Mouse (Mus musculus): ENCODE data around the gene Usp48.
"Not testable (repeated sequence)": the region's sequence is repeated elsewhere in the genome, so short reads cannot be mapped to it uniquely, and the experiment has no call there.

Usp48 gene

DNA sequence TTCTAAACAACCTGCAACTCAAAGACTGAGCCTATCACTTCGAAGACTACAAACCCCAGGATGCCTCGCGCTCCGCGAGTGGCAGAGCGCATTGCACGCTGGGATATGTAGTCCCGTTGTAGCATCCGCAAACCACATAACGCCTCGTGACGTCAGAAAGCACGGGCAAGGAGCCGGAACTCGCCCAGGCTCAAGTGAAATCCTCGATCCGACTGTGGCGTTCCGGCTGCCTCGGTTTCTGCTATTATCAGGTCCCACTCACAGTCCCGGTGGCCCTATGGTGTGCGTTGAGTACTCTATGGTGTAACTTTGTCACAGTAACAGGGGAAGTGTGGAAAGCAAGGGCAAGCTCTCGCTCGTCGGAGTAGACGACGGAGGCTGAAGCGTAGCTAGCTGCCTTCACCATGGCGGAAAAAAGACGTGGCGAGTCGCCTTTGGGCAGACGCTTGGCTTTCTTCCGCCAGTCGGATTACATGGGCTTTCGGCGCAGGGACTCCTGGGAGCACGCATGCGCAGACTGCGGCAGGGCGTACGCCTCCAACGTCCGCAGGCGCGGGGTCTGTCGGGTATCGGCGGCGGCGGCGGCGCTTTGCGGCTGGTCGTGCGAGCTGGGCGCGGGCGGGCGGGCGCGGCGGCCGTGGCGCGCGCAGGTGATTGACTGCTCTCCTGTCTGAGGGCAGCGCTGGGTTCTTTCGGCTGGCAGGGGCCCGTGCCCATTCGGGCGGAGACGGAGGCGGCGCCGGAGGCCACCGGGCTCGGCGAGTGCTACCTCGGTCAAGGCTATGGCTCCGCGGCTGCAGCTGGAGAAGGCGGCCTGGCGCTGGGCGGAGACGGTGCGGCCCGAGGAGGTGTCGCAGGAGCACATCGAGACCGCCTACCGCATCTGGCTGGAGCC, at the start of gene Usp48:
TSS of gene Usp48 (plus strand) at position 155 of the 895 bp plus-strand sequence.
- peak; percentile 98 for DNase-seq (ENCODE audit: low read depth, low spot score)

DNA sequence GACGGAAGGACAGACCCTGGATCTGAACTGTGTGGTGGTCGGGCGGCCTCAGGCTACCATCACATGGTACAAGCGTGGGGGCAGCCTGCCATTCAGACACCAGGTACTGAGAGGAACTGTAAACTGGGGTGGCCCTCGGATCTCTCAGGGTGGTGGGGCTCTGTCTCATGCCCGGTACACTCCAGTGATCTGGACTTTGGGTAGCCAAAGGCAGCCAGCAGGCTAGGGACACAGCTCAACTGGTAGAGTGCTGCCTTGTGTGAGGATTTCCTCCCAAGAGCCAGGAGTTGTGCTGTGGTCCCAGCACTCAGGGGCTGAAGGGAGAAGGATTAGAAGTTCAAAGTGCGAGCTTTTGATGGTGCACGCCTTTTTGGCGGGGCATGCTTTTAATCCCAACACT, 48.0 kb upstream of the Usp48 start:
- DNase-seq (ENCODE audit: low read depth, low spot score): no peak

DNA sequence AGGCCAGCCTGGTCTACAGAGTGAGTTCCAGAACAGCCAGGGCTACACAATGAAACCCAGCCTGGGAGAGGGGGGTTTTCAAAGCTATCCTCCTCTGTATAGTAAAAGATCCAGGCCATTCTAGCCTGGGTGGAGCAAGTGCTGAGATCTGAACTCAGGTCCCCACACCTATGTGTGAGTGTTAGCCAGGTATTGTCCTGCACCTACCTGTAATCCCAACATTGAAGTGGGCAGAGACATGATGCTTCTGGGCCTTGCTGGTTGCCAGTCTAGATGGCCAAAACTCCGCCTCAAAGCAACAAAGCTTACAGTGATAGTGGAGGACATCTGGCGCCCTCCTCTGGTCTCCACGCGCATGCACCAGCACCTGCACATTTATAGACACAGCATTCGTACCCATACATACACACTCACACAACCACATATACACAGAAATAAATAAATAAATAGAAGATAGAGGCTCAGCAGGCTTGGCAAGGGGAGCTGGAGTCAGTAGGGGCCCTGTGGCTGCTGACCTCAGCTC, 47.5 kb upstream of the Usp48 start:
- no peak for DNase-seq (ENCODE audit: low read depth, low spot score)

DNA sequence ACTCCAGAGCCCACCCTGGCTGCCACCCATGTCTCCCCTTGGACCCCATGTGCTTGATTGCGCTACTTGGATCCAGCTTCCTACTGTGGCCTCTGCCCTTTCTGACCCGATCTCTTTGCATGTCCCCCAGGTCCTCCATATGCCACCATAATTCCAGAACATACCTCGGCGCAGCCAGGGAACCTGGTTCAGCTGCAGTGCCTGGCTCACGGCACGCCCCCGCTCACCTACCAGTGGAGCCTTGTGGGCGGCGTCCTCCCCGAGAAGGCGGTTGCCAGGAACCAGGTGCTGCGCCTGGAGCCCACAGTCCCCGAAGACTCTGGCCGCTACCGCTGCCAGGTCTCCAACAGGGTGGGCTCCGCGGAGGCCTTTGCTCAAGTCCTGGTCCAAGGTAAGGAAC, 40.1 kb upstream of the Usp48 start:
- no peak for DNase-seq (ENCODE audit: low read depth, low spot score)

DNA sequence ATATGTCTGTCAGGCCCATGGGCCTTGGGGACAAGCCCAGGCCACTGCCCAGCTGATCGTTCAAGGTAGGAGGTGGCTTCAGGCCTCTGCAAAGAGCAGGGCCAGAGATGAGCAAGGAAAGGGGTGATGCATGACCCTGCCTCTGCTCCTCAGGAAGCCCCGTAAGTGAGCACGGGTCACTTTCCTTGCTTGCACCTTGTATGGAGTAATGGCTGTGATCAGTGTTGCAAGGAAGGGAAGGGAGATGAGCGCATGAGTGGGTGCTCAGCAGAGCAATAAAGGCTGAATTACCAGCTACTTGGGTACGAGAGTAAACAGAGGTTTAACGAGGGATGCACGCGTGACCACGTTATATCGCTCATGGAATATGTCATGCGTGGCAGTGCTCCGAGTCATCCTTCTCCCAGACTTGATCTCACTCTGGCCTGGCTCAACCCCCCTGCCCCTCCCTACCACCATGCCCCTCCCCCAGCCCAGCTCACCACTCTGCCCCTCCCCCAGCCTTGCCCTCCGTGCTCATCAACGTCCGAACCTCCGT, 36.8 kb upstream of the Usp48 start:
- no peak for DNase-seq (ENCODE audit: low read depth, low spot score)

DNA sequence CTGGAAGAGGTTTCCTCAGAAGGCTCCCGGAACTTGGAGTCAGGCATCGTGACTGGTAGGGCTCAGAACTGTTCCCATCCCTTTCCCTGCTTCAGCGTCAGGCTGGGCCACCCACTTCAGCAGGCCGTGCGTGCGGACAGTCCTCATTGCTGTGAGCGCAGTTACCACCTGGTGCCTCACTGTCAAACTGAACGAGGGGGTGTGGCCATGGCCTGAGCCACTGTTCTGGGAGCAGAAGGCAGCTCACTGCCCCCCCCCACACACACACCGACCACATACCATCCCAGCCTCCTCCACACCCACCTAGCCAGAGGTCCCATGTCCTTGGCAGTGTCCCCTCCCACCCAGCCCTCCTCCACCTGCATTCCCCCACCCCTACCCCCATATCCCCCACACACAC, 23.7 kb upstream of the Usp48 start:
- DNase-seq (ENCODE audit: low read depth, low spot score): no peak

DNA sequence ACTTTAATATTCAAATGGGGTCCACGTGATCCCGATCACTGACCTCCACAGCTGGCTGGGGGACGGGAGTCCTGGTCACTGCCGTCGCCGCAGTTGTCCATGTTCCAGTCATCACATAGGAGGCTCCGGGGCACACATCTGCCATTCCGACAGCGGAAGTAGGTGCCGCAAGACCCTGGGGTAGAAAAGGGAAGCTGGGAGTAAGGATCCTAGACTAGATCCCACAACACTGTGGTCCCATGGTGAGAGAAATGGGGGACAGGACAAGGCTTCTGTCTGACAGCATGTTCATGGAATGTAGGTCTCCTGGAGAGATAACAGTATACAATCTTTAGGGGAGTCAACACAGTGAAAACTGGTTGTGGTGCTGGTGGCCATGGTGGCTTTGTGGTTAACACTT, 19.1 kb upstream of the Usp48 start, which contains the start of gene Ldlrad2:
TSS of gene Ldlrad2 (minus strand) at position 101 of the 400 bp plus-strand sequence.
- no peak for DNase-seq (ENCODE audit: low read depth, low spot score)

DNA sequence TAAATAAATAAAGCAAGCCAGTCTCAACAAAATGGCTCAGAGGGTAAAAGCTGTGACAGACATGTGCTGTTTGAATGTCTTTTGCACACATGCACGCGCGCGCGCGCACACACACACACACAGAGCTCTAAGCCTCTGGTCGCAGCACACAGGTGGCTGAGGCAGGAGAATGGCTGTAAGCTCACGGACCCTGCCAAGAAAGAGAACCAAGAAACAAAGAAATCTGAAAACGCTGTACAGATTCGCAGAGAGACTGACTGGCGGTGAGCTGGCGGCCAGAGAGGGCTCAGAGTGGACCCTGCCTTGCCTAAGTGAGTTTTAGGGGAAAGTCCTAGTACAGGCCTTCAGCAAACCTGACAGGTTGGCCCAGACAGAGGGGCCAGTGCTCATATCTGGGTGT, 16.1 kb upstream of the Usp48 start:
- DNase-seq (ENCODE audit: low read depth, low spot score): no peak

DNA sequence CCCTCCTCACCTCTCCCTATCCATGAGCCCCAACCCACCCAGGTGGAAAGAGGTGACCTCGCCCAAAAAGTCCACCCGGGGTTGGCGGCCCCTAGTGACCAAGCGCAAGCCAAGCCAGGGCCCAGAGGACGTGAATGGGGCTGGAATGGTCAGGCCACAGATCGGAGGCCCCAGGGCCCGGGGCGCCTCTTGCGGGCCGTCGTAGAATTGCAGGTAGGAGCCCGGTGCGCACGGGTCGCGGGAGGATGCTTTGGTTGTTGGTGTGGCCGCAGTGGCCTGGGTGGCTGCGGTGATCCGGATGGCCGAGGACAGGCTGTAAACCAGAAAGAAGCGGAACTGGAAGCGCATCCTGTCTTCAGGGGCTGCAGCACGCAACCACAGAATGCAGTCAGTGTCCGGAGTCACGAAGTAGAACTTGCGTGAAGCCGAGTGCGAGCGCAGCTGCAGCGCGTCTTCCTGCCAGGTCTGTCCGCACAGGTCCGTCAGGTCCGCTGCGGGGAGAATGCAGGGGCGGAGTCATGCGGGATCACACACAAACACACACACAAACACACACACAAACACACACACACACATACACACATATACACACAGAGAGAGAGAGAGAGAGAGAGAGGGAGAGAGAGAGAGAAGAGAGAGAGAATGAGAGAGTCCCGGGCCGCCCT, 15.2 kb upstream of the Usp48 start:
- no peak for DNase-seq (ENCODE audit: low read depth, low spot score)

DNA sequence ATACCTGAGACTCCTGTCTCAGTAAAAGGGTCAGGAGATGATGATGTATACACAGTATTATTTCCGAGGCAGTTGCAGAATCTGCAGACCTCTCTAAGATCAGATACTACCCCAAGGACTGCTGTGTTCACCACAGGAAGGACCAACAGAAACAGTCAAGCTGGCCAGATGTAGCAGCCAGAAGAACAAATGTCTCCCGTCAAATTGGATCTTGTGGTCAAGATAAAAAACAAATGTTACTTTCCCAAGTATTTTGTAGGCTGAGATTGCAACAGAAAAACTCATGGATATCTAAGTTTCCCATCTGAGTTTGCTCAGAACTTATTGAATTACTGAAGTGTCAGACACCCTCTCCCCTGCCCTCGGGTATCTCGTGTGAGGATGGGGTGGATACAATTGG, 13.8 kb upstream of the Usp48 start:
- no peak for DNase-seq (ENCODE audit: low read depth, low spot score)

DNA sequence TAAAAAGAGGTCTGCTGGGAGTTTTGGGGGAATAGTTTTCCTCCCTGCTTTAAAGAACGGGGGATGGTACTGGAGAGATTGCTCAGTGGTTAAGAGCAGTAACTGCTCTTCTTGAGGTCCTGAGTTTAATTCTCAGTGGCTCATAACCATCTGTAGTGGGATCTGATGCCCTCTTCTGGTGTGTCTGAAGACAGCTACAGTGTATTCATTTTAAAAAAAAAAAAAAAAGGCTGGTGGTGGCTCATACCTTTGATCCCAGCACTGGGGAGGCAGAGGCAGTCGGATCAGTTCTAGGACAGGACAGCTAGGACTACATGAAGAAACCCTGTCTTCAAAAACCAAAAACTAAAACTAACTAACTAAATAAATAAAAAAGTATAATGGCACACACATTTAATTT, 13.3 kb upstream of the Usp48 start:
- no peak for DNase-seq (ENCODE audit: low read depth, low spot score)

DNA sequence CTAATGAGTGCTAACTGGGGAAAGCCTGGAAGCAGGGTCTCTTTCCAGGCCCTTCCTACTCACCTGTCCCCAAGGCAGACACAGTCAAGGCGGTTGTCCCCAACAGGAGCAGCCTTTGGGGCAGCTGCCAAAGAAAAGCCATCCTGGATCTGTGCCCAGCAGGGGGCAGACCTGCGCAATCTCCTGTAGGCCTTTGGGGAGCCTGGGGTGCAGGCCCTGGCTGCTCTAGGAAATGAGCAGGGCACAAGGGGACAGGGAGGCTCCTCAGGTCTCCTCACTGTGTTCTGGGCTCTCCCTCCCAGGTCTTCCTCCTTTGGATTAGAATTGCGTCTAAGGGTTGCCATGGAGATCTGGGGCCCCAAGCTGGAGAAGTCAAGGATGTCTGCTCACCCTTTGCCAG, 11.7 kb upstream of the Usp48 start:
- DNase-seq (ENCODE audit: low read depth, low spot score): no peak

DNA sequence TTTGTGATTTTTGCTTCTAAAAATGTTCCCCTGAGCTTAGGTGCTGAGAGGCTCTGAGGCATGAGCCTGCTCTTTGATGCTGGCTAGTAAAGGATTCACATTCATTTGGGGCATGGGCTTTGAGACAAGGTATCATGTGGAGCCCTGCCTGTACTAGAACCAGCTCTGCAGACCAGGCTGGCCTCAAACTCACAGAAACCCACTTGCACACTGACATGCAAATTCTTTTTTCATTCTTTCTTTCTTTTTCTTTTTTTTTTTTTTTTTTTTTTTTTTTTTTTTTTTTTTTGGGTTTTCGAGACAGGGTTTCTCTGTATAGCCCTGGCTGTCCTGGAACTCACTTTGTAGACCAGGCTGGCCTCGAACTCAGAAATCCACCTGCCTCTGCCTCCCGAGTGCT, 4.5 kb upstream of the Usp48 start:
- DNase-seq (ENCODE audit: low read depth, low spot score): not testable (repeated sequence)

DNA sequence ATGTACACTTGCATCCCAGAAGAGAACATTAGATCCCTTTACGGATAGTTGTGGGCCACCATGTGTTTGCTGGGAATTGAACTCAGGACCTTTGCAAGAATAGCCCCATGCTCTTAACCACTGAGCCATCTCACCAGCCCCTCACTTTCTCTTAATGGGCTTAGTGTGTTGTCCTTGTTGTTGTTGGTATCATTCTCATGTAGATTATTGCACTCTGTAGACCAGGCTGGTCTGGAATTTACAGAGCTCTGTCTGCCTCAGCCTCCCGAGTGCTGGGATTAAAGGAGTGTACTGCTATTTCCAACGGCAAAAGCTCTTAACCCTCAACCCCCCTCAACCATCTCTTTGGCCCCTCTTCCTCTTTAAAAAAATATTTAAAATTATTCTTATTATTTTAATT, 4.0 kb upstream of the Usp48 start:
- DNase-seq (ENCODE audit: low read depth, low spot score): no peak

DNA sequence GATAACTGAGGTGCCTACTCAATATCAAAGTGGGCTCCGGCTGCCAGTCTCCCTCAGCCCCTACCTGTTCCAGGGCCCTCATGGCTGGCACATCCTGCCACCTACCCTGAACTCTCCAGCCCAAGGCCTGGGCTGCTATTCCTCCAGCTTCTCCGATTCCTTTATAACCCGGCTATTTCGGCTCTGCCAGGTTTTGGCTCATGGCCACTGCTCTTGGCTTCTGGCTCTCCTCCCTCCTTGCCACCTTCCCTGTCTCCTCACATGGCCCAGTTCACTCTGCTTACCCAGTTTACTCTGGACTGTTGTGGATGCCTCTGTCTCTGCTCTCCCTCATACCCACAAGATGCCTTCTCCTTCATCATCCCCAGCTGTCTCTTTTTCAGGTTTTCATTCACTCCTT, 2.6 kb upstream of the Usp48 start:
- no peak for DNase-seq (ENCODE audit: low read depth, low spot score)

DNA sequence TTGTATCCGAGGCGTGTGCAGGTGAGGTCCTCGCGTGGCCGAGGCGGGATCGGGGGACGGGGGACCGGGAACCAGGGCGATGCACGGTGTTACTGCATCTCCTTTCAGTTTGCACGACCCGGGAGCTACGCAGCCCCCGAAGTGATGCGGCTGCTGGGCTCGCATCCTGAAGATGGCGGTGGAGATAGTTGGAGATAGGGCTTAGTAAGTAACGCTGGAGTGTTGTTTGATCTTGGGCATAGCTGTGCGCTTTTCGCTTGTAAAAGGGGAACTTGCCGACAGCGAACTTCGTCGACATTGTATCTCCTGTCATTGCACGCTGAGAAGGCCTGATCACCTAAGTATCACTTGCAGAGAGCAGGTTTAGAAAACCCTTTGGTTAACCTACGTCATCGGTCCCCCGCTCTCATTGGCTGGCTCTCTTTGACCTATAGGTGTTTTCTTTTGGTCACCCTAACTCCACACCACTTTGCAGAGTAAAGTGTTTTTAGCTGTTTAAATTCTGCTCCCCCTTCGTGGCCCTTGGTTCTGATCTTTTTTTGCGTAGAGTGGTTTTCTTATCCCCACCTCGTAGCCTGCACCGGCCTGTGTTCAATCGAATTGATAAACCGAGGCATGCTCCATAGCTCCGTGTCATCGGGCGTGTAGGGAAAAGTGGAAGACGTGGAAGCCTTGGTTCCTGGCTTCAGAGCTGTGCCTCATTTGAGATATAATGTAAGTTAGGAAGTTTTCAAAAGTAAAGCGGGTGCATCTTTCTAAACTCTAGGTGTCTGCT, 1.1 kb downstream of the Usp48 start:
- peak; percentile 14 for DNase-seq (ENCODE audit: low read depth, low spot score)

DNA sequence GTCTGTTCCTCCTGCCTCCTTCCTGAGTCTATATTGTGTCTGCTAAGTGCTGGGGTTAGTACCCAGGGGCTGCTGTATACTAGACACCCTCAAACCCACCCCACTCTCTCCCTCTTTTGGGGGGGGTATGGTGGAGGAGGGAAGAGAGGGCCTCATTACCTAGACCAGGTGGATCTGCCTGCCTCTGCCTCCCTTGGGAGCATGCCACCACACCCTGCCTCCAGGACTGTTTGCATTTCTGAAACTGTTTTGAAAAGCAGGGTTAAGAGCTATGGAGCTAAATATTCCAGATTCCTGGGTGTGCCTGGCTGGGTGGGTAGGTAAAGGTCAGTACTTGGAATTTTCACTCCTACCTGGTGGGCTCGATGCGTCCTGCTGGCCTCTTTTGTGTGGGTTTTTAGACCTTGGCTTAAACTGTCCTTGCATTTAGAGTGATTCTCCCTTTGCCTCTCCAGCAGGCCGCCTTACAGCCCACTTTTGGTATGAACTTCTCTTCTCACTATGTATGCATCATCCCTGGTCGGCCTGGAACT, 3.6 kb downstream of the Usp48 start:
- no peak for DNase-seq (ENCODE audit: low read depth, low spot score)

DNA sequence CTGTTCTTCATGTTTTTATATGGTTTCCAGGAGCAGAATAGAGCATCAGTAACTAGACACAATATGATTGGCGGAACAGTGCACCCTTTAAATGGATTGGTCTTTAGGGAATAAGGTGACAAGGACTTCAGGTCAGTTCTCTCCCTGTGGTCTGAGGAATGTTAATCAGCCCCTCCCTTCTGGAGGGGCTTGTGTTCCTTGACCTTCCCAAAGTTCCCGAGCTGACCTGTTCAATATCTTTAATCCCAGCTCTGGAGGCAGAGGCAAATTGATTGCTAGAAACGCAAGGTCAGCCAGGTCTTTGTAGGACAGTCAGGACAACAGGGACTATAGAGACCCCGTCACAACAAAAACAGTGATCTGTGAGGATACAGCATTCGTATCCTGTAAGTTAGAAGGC, 5.0 kb downstream of the Usp48 start:
- no peak for DNase-seq (ENCODE audit: low read depth, low spot score)

DNA sequence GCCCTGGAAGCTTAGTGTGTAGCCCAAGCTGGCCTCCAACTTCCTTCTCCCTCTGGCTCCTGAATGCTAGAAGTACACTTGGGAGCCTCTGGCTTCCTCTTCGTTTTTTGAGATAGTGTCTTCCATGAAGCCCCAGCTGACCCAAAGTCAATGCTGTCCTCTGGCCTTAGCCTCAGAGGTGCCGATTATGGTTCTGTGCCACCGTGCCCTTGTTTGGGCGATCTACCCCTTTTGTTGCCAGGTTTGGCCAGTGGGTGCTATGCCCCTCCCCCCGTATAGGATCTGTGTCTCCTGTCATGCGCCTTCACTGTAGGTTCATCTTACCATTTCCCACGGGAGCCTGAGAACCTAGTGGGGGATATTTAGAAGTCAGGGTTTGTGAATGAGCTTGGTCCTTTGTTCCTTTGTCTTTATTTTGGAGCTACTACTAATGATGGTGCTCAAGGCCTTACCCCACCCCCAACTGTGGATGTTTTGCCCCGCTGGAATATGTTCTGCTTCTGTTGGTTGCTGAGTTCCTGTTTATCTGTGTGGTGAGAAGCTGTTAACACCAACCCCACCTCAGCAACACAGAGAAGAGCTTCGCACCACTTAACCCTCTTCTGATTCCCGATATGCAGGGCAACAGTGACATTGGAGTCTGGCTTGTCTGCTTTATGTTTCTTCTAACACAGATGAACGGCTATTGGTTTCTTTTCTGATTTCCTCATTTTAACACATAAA, 10.1 kb downstream of the Usp48 start:
- DNase-seq (ENCODE audit: low read depth, low spot score): no peak

DNA sequence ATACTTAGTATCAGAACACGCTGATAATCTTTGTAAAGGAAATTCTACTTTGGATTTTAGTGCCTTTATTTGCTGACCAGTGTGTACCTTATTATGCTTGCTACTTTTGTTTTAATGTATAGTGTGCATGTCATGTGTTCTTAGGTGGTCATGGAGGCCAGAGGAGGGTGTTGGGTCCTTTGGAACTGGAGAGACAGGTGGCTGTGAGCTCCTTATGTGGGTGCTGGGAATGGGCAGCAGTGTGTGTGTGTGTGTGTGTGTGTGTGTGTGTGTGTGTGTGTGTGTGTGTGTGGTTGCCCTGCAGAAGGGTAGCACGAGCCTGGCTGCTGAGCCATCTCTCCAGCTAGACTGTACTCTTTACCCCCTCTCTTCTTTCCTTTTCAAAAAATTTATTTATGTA, 13.5 kb downstream of the Usp48 start:
- no peak for DNase-seq (ENCODE audit: low read depth, low spot score)

DNA sequence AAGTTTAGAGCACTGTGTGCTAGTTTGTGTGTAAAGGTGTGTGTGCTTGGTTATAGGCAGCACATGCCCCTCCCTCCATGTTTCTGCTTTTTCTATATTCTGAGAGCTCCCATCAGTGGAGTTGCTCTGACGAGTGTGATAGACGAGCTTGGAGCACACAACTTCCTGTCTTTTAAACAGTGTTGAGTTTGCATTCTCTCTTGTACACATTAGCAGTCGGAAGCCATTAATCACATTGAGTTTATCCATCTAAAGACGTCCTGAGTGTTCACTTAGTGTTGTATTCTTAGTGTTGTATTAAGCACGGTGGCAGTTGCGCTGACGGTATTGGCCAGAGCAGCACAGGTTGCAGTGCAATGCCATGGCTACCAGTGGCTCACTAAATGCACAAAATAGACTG, 15.7 kb downstream of the Usp48 start:
- DNase-seq (ENCODE audit: low read depth, low spot score): no peak
